Mouse (Mus musculus): Measurements from ENCODE around the gene Olfr651. TPM values are rescaled to one million over a fixed set of nuclear protein-coding genes. Genes with fewer than 3 reads are reported as not detected.
A peak's percentile ranks its signal among the peaks of the same experiment; 100 is the strongest.
"Not testable (repeated sequence)": the region's sequence is repeated elsewhere in the genome, so short reads cannot be mapped to it uniquely, and the experiment has no call there.

The Olfr651 gene
- not detected in 2 replicates for polyA plus RNA-seq (2016; fragmentation: Nextera tagmentation; extraction: Ambion mirVana)

DNA sequence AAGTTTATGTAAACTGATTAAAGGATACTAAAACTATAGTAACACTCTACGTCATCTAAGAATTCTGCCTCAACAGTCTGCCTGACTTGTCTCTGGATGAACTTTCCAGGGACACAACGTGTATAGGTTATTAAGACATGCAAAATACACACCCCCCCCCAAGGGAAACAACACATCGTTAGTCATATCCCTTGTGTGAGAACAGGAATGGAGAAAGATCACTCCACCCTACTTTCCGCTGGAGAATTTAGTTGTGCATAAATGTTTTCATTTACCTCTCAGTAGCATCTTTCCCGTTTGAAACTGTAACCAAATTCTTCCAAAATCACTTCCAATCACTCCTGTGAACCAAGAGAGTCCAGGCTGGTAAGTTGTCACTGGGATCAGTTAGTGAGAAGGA is at the start of gene Olfr651:
TSS of gene Olfr651 (plus strand) at position 301 of the 400 bp plus-strand sequence.
- H3K9ac ChIP-seq (replicated peaks) = no peak within 1 kb of the TSS
- H3K36me3 ChIP-seq = no peaks in the 10 kb centered on the region
- no peak within 1 kb of the TSS for H3K4me3 ChIP-seq
- H3K27me3 ChIP-seq = no peaks in the 10 kb centered on the region
- H3K4me1 ChIP-seq = no peaks in the 10 kb centered on the region
- 86% methylated on average over 5 of the region's 5 CpGs for WGBS
- no peak for ATAC-seq (ENCODE audit: low FRiP score, low read depth)
- H3K4me2 ChIP-seq (replicated peaks) = no peak within 1 kb of the TSS
- no peaks in the 10 kb centered on the region for H3K9me3 ChIP-seq
- H3K27ac ChIP-seq (replicated peaks) = no peak within 1 kb of the TSS

- not testable (repeated sequence) for H3K4me3 ChIP-seq; H3K36me3 ChIP-seq; H3K27ac ChIP-seq (replicated peaks); ATAC-seq (ENCODE audit: low FRiP score, low read depth); H3K9ac ChIP-seq (replicated peaks); H3K4me1 ChIP-seq; H3K9me3 ChIP-seq; H3K4me2 ChIP-seq (replicated peaks); H3K27me3 ChIP-seq
- 77% methylated on average over 6 of the region's 6 CpGs for WGBS
Observed at GRCm38 (mm10) chr7:104501186-104501585, 48.7 kb upstream of the Olfr651 start.

DNA sequence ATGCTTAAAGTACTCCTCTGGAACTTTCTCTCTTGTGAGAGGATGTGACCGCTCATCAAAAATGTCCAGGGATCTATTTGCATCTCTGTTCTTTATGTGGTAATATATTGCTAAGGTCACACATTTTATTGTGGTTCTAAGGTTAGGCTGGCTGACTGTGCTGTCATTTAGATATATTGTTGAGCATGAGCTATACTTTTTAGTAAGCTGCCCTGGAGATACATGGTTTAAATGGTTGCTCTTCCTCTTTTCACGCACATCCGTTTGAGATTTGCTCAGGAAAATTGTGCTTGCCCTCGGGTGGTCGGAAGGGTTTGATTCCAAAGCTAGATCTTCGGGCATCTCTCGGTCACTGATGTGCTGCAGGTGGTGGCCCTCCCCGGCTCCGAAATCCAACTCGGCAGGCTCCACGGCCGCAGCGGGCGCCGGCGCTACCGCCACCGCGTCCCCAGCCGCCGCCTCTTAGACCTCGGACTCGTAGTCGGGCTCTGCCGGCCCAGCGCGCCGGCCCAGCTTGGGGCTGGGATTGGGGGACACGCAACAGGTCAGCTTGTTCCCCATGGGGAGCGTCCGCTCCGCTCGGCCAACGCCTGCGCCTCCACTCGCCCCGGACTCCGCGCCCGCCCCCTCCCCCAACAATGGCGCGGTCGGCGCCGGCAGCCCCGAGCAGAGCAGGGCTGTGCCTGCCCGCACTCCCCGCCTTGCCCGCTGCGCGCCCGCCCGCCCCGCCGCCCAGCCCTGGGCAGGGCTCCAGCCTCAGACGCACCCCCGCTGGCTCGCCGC is 48.2 kb upstream of the Olfr651 start:
- H3K27me3 ChIP-seq = peaks cover 7% of the 10 kb centered on the region
- 3% methylated on average over 52 of the region's 59 CpGs for WGBS
- ATAC-seq (ENCODE audit: low FRiP score, low read depth) = peak; percentile 98
- no peaks in the 10 kb centered on the region for H3K36me3 ChIP-seq
- H3K4me2 ChIP-seq (replicated peaks) = peak overlapping the region; percentile 61
- H3K9me3 ChIP-seq = no peaks in the 10 kb centered on the region
- H3K4me1 ChIP-seq = no peaks in the 10 kb centered on the region
- H3K27ac ChIP-seq (replicated peaks) = no peak overlapping the region
- H3K9ac ChIP-seq (replicated peaks) = peak overlapping the region; percentile 47; the same call in 1 of the 2 replicates
- H3K4me3 ChIP-seq = peak overlapping the region; percentile 51

DNA sequence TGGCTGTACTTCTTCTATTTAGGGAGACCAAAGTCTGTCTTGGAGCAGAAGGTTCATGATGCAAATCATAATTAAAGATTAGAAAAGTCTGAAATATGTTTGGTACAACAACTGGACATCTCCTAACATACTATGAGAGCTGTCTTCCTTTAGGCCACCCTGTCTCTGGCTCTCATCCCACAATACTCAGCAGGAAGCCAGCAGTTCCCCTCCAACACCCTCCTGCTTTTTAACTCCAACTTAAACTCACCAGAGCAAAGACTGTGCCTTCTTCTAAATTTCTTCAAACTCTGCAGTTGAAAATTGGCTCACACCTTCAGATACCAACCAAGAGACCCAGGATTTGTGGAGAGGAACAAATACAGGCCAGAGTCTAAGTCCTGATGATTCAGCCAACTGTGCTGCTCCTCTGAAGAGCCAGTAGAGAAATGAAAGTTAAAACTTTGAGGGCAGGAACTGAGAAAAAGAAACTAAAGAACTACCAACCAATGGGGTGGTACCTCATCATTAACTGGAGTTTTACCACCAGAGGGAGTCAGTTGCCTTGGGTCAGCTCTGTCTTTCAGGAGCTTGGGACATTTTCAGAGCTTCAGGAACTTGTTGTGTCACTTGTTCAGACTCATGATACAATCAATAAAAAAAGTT is 42.4 kb upstream of the Olfr651 start, which contains the start of gene Trim30d:
TSS of gene Trim30d (minus strand) at position 429 of the 645 bp plus-strand sequence.
- H3K27me3 ChIP-seq; H3K4me2 ChIP-seq (replicated peaks); H3K9me3 ChIP-seq; ATAC-seq (ENCODE audit: low FRiP score, low read depth); H3K9ac ChIP-seq (replicated peaks); H3K36me3 ChIP-seq; H3K4me1 ChIP-seq; H3K27ac ChIP-seq (replicated peaks); H3K4me3 ChIP-seq: not testable (repeated sequence)

DNA sequence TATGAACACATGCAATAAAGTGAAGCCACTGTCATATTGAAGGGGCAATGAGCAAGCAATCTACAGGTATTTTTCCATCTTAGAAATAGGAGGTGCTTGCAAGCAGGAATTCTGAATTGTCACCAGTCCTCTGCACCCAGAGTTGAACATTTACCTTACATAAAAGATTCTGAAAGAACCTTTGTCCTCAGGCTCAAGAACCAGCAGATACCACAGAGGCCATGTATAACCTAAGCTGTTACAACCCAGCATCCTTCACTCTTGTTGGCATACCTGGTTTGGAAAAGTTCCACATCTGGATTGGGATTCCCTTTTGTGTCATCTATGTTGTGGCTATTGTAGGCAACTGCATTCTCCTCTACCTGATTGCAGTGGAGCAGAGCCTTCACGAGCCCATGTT is 2.8 kb downstream of the Olfr651 start:
- Histone ChIP-seq H3K27ac (replicated peaks) (no peak overlapping the region), H3K4me2 (replicated peaks) (no peak overlapping the region), H3K4me1 (no peaks in the 10 kb centered on the region), H3K9me3 (no peaks in the 10 kb centered on the region), H3K9ac (replicated peaks) (no peak overlapping the region), H3K4me3 (no peak overlapping the region), H3K27me3 (no peaks in the 10 kb centered on the region), H3K36me3 (no peaks in the 10 kb centered on the region)
- no peak for ATAC-seq (ENCODE audit: low FRiP score, low read depth)
- 66% methylated on average over 1 of the region's 1 CpGs for WGBS

DNA sequence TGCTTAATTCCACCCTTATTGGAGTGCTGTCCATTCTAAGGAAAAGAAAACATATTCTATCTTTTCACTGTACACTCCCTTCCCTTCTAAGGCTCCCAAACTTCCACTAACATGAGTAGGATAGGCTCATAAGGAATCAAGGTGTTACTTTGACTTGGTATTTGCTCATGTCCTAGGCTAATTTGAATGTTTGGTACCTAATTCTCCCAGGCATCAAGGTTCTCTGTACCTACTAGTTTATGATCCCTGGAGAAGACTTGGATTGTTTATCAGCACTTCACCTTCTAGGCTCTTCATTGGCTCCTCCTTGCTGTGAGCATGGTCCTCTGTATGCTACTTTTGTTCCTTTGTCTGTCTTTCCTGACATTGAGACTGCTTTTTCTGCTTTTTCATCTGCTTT is 10.7 kb downstream of the Olfr651 start, which contains the start of gene Olfr652:
TSS of gene Olfr652 (plus strand) at position 301 of the 400 bp plus-strand sequence.
- Histone ChIP-seq H3K9ac (replicated peaks) (no peak within 1 kb of the TSS), H3K4me3 (no peak within 1 kb of the TSS), H3K27ac (replicated peaks) (no peak within 1 kb of the TSS), H3K4me1 (no peaks in the 10 kb centered on the region), H3K27me3 (no peaks in the 10 kb centered on the region), H3K4me2 (replicated peaks) (no peak within 1 kb of the TSS), H3K36me3 (no peaks in the 10 kb centered on the region), H3K9me3 (no peaks in the 10 kb centered on the region)
- ATAC-seq (ENCODE audit: low FRiP score, low read depth) = no peak

- Histone ChIP-seq H3K27me3 (no peaks in the 10 kb centered on the region), H3K4me3 (no peak within 1 kb of the TSS), H3K9ac (replicated peaks) (no peak within 1 kb of the TSS), H3K4me1 (no peaks in the 10 kb centered on the region), H3K4me2 (replicated peaks) (no peak within 1 kb of the TSS), H3K27ac (replicated peaks) (no peak within 1 kb of the TSS), H3K36me3 (no peaks in the 10 kb centered on the region), H3K9me3 (no peaks in the 10 kb centered on the region)
- ATAC-seq (ENCODE audit: low FRiP score, low read depth) = no peak
- WGBS = 80% methylated on average over 2 of the region's 2 CpGs
Observed at GRCm38 (mm10) chr7:104577014-104577413, 27.1 kb downstream of the Olfr651 start, which contains the start of gene Olfr653. Gene Olfr653, plus strand, starts transcription at chr7:104577314.

DNA sequence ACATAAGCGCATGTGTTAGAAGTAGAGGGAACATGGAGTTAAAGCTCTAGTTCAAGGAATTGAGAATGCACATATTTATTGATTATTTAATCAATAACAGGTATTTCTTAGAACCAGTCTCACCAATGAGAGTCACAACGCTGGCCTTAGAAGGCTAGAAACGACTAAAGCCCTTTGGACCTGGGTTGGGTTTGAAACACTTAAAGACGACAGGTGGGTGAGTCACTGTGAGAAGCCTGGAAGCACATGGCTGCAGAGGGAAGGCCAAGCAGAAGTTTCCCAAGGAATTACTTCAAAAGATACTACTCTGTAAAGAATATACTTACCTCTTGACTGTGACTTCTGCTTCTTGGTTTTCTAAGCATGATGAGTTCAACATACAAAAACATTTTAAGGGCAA is 30.9 kb downstream of the Olfr651 start:
- Histone ChIP-seq H3K27ac (replicated peaks) (no peak overlapping the region), H3K36me3 (no peaks in the 10 kb centered on the region), H3K4me1 (no peaks in the 10 kb centered on the region), H3K9ac (replicated peaks) (no peak overlapping the region), H3K4me2 (replicated peaks) (no peak overlapping the region), H3K27me3 (no peaks in the 10 kb centered on the region), H3K9me3 (no peaks in the 10 kb centered on the region), H3K4me3 (no peak overlapping the region)
- WGBS = 90% methylated on average over 4 of the region's 4 CpGs
- no peak for ATAC-seq (ENCODE audit: low FRiP score, low read depth)

GRCm38 (mm10) chr7:104581429-104581828 is 31.5 kb downstream of the Olfr651 start:
- H3K27me3 ChIP-seq = no peaks in the 10 kb centered on the region
- ATAC-seq (ENCODE audit: low FRiP score, low read depth) = no peak
- no peaks in the 10 kb centered on the region for H3K36me3 ChIP-seq
- H3K4me3 ChIP-seq = no peak overlapping the region
- H3K9me3 ChIP-seq = no peaks in the 10 kb centered on the region
- WGBS = 92% methylated on average over 4 of the region's 4 CpGs
- H3K4me1 ChIP-seq = no peaks in the 10 kb centered on the region
- no peak overlapping the region for H3K4me2 ChIP-seq (replicated peaks)
- no peak overlapping the region for H3K9ac ChIP-seq (replicated peaks)
- H3K27ac ChIP-seq (replicated peaks) = no peak overlapping the region

- Histone ChIP-seq H3K36me3 (no peaks in the 10 kb centered on the region), H3K27me3 (no peaks in the 10 kb centered on the region), H3K9me3 (no peaks in the 10 kb centered on the region), H3K4me1 (no peaks in the 10 kb centered on the region), H3K4me2 (replicated peaks) (no peak within 1 kb of the TSS), H3K4me3 (no peak within 1 kb of the TSS), H3K9ac (replicated peaks) (no peak within 1 kb of the TSS), H3K27ac (replicated peaks) (no peak within 1 kb of the TSS)
- 93% methylated on average over 4 of the region's 4 CpGs for WGBS
- ATAC-seq (ENCODE audit: low FRiP score, low read depth) = no peak
Observed at GRCm38 (mm10) chr7:104586725-104587124, 36.8 kb downstream of the Olfr651 start, which contains the start of gene Olfr654. Gene Olfr654, plus strand, starts transcription at chr7:104587025.

- no peak overlapping the region for H3K27ac ChIP-seq (replicated peaks)
- ATAC-seq (ENCODE audit: low FRiP score, low read depth) = no peak
- H3K36me3 ChIP-seq = no peaks in the 10 kb centered on the region
- no peak overlapping the region for H3K9ac ChIP-seq (replicated peaks)
- WGBS = 82% methylated on average over 5 of the region's 5 CpGs
- no peak overlapping the region for H3K4me2 ChIP-seq (replicated peaks)
- H3K27me3 ChIP-seq = no peaks in the 10 kb centered on the region
- no peak overlapping the region for H3K4me3 ChIP-seq
- no peaks in the 10 kb centered on the region for H3K9me3 ChIP-seq
- no peaks in the 10 kb centered on the region for H3K4me1 ChIP-seq
Observed at GRCm38 (mm10) chr7:104588274-104588673, 38.3 kb downstream of the Olfr651 start.

DNA sequence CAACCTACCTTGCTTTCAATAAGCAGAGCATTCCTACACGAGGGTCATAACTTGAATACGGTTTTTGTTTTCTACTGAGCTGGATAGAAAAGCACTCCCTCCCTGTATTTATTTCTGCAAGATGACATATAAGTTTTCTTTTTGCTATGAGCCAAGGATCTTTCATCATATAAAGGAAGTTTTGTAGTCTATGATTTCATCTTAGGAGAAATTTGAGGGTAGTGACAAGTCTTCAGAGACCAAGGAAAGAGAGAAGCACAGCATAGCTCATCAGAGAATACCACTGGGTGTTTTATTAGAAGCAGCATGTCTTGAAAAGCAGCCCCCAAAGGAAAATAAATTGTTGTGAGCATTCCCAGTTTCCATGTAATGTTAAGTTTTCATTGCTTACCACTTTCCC is 51.7 kb downstream of the Olfr651 start, which contains the start of gene Olfr655:
TSS of gene Olfr655 (minus strand) at position 101 of the 400 bp plus-strand sequence.
- Histone ChIP-seq H3K4me2 (replicated peaks) (no peak within 1 kb of the TSS), H3K27ac (replicated peaks) (no peak within 1 kb of the TSS), H3K4me3 (no peak within 1 kb of the TSS), H3K36me3 (no peaks in the 10 kb centered on the region), H3K9me3 (no peaks in the 10 kb centered on the region), H3K4me1 (no peaks in the 10 kb centered on the region), H3K27me3 (no peaks in the 10 kb centered on the region), H3K9ac (replicated peaks) (no peak within 1 kb of the TSS)
- ATAC-seq (ENCODE audit: low FRiP score, low read depth) = no peak
- WGBS = 89% methylated on average over 2 of the region's 2 CpGs

Data from midbrain, embryonic 12.5 days (tissue).